Mouse (Mus musculus): ENCODE measurements at regions not wholly inside any gene's neighbourhood (a gene's known extent, or its start where the extent isn't known, plus 50 kb on each side); places are given as distances from the start of the nearest gene placed in this dataset.

DNA sequence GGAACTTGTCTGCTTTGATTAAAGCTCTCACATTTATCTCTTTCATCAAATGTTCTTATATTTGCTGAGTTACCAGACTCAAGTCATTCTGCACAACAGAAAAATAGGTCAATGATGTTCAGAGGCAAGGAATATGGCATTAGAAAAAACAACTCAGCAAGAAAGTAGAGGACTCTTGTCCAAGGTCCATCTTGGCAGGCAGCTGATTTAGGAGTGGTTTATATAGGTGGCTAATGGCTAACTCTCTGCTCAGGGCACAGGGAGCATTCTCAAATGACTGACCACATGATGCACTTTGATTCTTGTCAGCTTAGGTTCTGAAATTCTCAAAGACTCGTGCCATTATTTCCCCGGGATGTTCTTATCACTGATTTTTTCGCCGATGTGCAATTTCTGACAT, 216.7 kb upstream of the Mmadhc start:
- no peak overlapping the region for H3K4me2 ChIP-seq (ENCODE audit: low read length)

GRCm38 (mm10) chr2:50498713-50499112, 202.1 kb upstream of the Mmadhc start:
- Histone ChIP-seq H3K27ac (ENCODE audit: low read length) (no peak overlapping the region), H3K9me3 (replicated peaks; ENCODE audit: control insufficient read depth, low read length, poor library complexity, severe bottlenecking) (no peaks in the 10 kb centered on the region), H3K9ac (ENCODE audit: low read depth, low read length) (no peak overlapping the region), H3K36me3 (ENCODE audit: control insufficient read depth, insufficient read depth, low read length) (no peaks in the 10 kb centered on the region), H3K4me3 (ENCODE audit: low read depth, low read length) (no peak overlapping the region), H3K4me2 (ENCODE audit: low read length) (no peak overlapping the region), H3K27me3 (ENCODE audit: control insufficient read depth, insufficient read depth, low read depth, low read length) (no peaks in the 10 kb centered on the region), H3K4me1 (ENCODE audit: control insufficient read depth, insufficient read depth, low read length) (no peaks in the 10 kb centered on the region)
- 96% methylated on average over 8 of the region's 8 CpGs for WGBS
- ATAC-seq = no peak

More for the DNA sequence above, 216.7 kb upstream of the Mmadhc start:
- no peak overlapping the region for H3K4me3 ChIP-seq (ENCODE audit: low read depth, low read length)
- H3K9ac ChIP-seq (ENCODE audit: low read depth, low read length) = no peak overlapping the region
- H3K27me3 ChIP-seq (ENCODE audit: control insufficient read depth, insufficient read depth, low read depth, low read length) = no peaks in the 10 kb centered on the region
- WGBS = 96% methylated on average over 4 of the region's 4 CpGs
- H3K4me1 ChIP-seq (ENCODE audit: control insufficient read depth, insufficient read depth, low read length) = no peaks in the 10 kb centered on the region; the same call in 1 of the 2 replicates
- H3K27ac ChIP-seq (ENCODE audit: low read length) = no peak overlapping the region
- peaks cover 3% of the 10 kb centered on the region; the same call in 1 of the 2 replicates for H3K9me3 ChIP-seq (replicated peaks; ENCODE audit: control insufficient read depth, low read length, poor library complexity, severe bottlenecking)
- no peak for ATAC-seq
- H3K36me3 ChIP-seq (ENCODE audit: control insufficient read depth, insufficient read depth, low read length) = no peaks in the 10 kb centered on the region

DNA sequence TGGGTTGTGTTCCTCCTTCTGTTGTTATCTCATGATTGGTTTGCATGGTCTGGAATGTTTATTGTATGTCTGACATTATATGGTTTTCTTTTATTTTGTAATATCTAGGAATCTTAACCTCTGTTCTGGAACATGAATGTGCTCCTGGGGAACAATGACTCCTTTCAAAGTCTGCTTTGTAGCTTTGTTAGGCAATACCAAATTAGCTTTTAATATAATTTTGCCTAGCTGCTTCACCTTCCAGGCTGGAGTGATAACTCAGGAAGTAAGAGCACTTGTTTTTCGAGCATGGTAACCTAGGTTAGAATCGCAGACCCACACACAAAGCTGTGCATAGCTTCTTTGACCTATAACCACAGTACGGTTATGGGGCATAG, 199.4 kb upstream of the Mmadhc start:
- WGBS = 95% methylated on average over 3 of the region's 3 CpGs
- no peaks in the 10 kb centered on the region for H3K27me3 ChIP-seq (ENCODE audit: control insufficient read depth, insufficient read depth, low read depth, low read length)
- no peak for ATAC-seq

DNA sequence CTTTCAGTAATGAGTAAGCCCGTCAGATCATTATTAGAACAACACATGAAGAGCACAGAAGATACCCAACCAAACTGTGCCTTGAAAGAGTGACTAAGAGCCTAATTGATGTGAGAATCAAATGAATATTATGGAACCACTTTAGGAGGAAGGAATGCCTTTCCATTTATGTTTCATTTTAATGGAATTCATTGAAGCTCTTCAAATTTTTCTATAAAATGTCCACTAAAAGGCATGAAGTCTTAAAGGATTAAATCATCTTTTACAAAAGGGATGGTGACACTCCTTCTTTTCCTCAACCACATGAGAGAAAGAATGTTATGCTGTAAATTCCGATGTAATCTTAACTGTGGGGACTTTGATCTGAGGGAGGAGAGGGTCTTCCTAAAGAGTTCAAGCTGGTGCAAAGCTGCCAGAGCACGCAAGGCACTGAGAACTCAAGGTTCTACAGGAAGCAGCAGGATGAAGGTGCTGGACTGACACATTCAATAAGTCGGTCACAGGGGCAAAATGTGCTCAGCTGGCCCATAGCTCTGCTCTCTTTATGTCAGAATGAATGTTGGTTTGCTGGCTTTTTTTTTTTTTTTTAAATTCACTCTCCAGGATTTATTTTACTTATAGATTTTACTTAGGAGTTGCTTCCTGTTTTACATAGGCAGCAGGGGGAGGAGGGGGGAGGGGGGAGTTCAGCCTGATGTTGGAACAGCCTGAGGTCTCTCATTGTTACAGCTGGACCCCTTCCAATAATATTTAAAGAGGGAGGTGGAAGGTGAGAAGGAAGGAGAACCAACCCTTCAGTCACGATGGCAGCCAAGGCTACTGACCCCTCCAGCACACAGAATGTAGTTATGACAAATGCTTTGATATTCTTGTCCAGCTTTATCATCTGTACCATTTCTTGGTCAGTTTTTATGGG, 198.8 kb upstream of the Mmadhc start:
- no peak for ATAC-seq
- WGBS = 69% methylated on average over 5 of the region's 5 CpGs
- no peaks in the 10 kb centered on the region for H3K4me1 ChIP-seq (ENCODE audit: control insufficient read depth, insufficient read depth, low read length)
- H3K27ac ChIP-seq (ENCODE audit: low read length) = no peak overlapping the region
- no peak overlapping the region for H3K9ac ChIP-seq (ENCODE audit: low read depth, low read length)
- no peak overlapping the region for H3K4me2 ChIP-seq (ENCODE audit: low read length)
- no peak overlapping the region for H3K4me3 ChIP-seq (ENCODE audit: low read depth, low read length)
- no peaks in the 10 kb centered on the region for H3K27me3 ChIP-seq (ENCODE audit: control insufficient read depth, insufficient read depth, low read depth, low read length)
- H3K36me3 ChIP-seq (ENCODE audit: control insufficient read depth, insufficient read depth, low read length) = no peaks in the 10 kb centered on the region
- H3K9me3 ChIP-seq (replicated peaks; ENCODE audit: control insufficient read depth, low read length, poor library complexity, severe bottlenecking) = no peaks in the 10 kb centered on the region

More for the DNA sequence above, 199.4 kb upstream of the Mmadhc start:
- no peak overlapping the region for H3K9ac ChIP-seq (ENCODE audit: low read depth, low read length)
- H3K9me3 ChIP-seq (replicated peaks; ENCODE audit: control insufficient read depth, low read length, poor library complexity, severe bottlenecking) = no peaks in the 10 kb centered on the region
- H3K27ac ChIP-seq (ENCODE audit: low read length) = no peak overlapping the region
- no peaks in the 10 kb centered on the region for H3K4me1 ChIP-seq (ENCODE audit: control insufficient read depth, insufficient read depth, low read length)
- no peak overlapping the region for H3K4me3 ChIP-seq (ENCODE audit: low read depth, low read length)
- H3K36me3 ChIP-seq (ENCODE audit: control insufficient read depth, insufficient read depth, low read length) = no peaks in the 10 kb centered on the region
- H3K4me2 ChIP-seq (ENCODE audit: low read length) = no peak overlapping the region

DNA sequence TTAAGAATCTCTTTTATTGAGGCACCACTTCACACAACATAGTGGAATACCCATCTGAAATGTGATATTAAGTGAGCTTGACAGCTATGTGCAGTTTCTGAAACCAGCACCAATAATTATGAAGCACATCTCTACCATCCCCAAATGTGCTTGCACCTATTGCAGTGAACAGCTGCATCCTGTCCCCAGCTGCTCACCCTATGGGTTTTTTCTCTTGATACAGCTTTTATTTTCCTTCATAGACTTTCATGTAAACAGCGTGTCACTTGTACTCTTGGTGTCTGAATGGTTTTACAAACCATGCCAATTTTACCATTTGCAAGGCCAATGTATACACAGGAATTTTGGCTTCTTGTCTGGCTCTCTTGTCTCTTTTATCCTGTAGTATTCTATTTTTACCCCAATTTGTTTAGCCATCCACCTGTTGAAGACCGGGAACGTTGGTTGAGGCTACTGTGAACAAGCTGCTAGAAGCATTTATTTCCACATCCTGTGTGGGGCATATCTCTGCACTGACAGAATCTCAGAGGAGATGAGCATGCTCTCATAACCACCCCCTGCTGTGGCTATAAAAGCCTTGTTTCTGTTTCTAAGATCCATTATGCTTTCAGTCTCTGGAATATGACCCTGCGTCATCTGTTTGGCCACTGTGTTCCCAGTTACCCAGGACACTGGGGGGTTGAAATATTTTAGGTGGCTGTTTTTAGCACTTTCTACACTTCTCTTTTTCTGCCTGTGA, 197.2 kb upstream of the Mmadhc start:
- Histone ChIP-seq H3K4me3 (ENCODE audit: low read depth, low read length) (no peak overlapping the region), H3K36me3 (ENCODE audit: control insufficient read depth, insufficient read depth, low read length) (no peaks in the 10 kb centered on the region), H3K4me1 (ENCODE audit: control insufficient read depth, insufficient read depth, low read length) (no peaks in the 10 kb centered on the region), H3K27me3 (ENCODE audit: control insufficient read depth, insufficient read depth, low read depth, low read length) (no peaks in the 10 kb centered on the region), H3K27ac (ENCODE audit: low read length) (no peak overlapping the region), H3K9ac (ENCODE audit: low read depth, low read length) (no peak overlapping the region), H3K9me3 (replicated peaks; ENCODE audit: control insufficient read depth, low read length, poor library complexity, severe bottlenecking) (no peaks in the 10 kb centered on the region), H3K4me2 (ENCODE audit: low read length) (no peak overlapping the region)
- 83% methylated on average over 4 of the region's 4 CpGs for WGBS
- ATAC-seq = no peak

- no peak for ATAC-seq
Measured at GRCm38 (mm10) chr2:50463799-50464198, 167.2 kb upstream of the Mmadhc start.

GRCm38 (mm10) chr2:50462378-50462777, 165.8 kb upstream of the Mmadhc start:
- no peak overlapping the region for H3K9ac ChIP-seq (ENCODE audit: low read depth, low read length)
- WGBS = 96% methylated on average over 1 of the region's 1 CpGs
- no peaks in the 10 kb centered on the region for H3K4me1 ChIP-seq (ENCODE audit: control insufficient read depth, insufficient read depth, low read length)
- no peaks in the 10 kb centered on the region for H3K27me3 ChIP-seq (ENCODE audit: control insufficient read depth, insufficient read depth, low read depth, low read length)
- H3K4me2 ChIP-seq (ENCODE audit: low read length) = no peak overlapping the region
- no peak overlapping the region for H3K4me3 ChIP-seq (ENCODE audit: low read depth, low read length)
- H3K27ac ChIP-seq (ENCODE audit: low read length) = no peak overlapping the region
- peaks cover 2% of the 10 kb centered on the region; the same call in 1 of the 2 replicates for H3K9me3 ChIP-seq (replicated peaks; ENCODE audit: control insufficient read depth, low read length, poor library complexity, severe bottlenecking)
- no peaks in the 10 kb centered on the region for H3K36me3 ChIP-seq (ENCODE audit: control insufficient read depth, insufficient read depth, low read length)
- no peak for ATAC-seq

More at GRCm38 (mm10) chr2:50463799-50464198, 167.2 kb upstream of the Mmadhc start:
- Histone ChIP-seq H3K4me3 (ENCODE audit: low read depth, low read length) (no peak overlapping the region), H3K36me3 (ENCODE audit: control insufficient read depth, insufficient read depth, low read length) (no peaks in the 10 kb centered on the region), H3K4me2 (ENCODE audit: low read length) (no peak overlapping the region), H3K9me3 (replicated peaks; ENCODE audit: control insufficient read depth, low read length, poor library complexity, severe bottlenecking) (0 out of 2 replicates have a peak, but pooled peaks cover 2% of the 10 kb centered on the region), H3K27ac (ENCODE audit: low read length) (no peak overlapping the region), H3K4me1 (ENCODE audit: control insufficient read depth, insufficient read depth, low read length) (no peaks in the 10 kb centered on the region), H3K27me3 (ENCODE audit: control insufficient read depth, insufficient read depth, low read depth, low read length) (no peaks in the 10 kb centered on the region), H3K9ac (ENCODE audit: low read depth, low read length) (no peak overlapping the region)
- WGBS = 57% methylated on average over 4 of the region's 4 CpGs

DNA sequence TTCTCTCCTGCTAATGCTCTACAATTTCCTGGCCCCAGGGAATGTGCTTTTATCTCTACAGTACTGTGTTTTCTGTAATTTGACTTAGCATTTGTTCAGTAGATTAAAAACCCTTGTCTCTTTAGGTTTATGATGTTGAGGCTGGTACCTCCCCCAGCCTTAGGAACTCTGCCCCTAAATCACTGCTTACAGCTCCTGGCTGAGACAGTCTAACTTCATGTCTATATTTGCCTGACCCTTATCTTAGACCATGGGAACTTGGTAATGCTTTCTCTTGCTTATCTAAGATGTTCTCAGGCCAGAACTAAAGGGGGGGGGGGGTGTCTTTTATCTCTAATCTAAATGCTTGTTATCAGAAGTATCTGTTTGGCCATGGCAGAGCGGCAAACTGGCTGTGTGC, 160.1 kb upstream of the Mmadhc start:
- Histone ChIP-seq H3K9ac (ENCODE audit: low read depth, low read length) (no peak overlapping the region), H3K36me3 (ENCODE audit: control insufficient read depth, insufficient read depth, low read length) (no peaks in the 10 kb centered on the region), H3K4me1 (ENCODE audit: control insufficient read depth, insufficient read depth, low read length) (no peaks in the 10 kb centered on the region), H3K27ac (ENCODE audit: low read length) (no peak overlapping the region), H3K9me3 (replicated peaks; ENCODE audit: control insufficient read depth, low read length, poor library complexity, severe bottlenecking) (peaks cover 2% of the 10 kb centered on the region; the same call in 1 of the 2 replicates), H3K4me2 (ENCODE audit: low read length) (no peak overlapping the region), H3K27me3 (ENCODE audit: control insufficient read depth, insufficient read depth, low read depth, low read length) (no peaks in the 10 kb centered on the region), H3K4me3 (ENCODE audit: low read depth, low read length) (no peak overlapping the region)
- WGBS = 85% methylated on average over 1 of the region's 1 CpGs
- ATAC-seq = no peak

DNA sequence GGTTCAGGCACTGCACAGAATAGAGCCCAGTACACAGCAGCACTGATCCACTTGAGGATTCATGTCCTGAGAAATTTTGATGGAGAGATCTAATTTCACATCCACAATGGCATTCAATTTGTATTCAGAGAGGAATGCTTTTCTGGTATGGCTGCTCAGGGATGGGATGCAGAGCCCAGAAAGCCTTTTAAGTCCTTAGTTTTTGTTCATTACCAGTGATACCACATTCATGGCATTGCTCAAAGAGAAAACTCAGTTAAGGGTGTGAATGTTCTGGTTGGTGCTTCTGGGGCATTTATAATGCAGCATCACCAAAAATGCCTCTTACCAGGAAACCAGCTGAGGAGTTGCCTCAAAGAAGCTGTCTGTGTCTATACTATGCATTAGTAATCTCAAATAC, 151.5 kb upstream of the Mmadhc start:
- no peaks in the 10 kb centered on the region for H3K36me3 ChIP-seq (ENCODE audit: control insufficient read depth, insufficient read depth, low read length)
- H3K4me3 ChIP-seq (ENCODE audit: low read depth, low read length) = no peak overlapping the region
- no peaks in the 10 kb centered on the region for H3K9me3 ChIP-seq (replicated peaks; ENCODE audit: control insufficient read depth, low read length, poor library complexity, severe bottlenecking)
- no peaks in the 10 kb centered on the region for H3K27me3 ChIP-seq (ENCODE audit: control insufficient read depth, insufficient read depth, low read depth, low read length)
- no peak for ATAC-seq
- H3K27ac ChIP-seq (ENCODE audit: low read length) = no peak overlapping the region
- H3K4me1 ChIP-seq (ENCODE audit: control insufficient read depth, insufficient read depth, low read length) = 0 out of 2 replicates have a peak, but pooled peaks cover 3% of the 10 kb centered on the region
- no peak overlapping the region for H3K4me2 ChIP-seq (ENCODE audit: low read length)
- no peak overlapping the region for H3K9ac ChIP-seq (ENCODE audit: low read depth, low read length)
